In genomic region chr10:59221473-59222270, GRCm38 (mm10) we compare ENCODE assay signal across 1 mouse cellular context.
TF ChIP-seq lines count a peak whose summit lies in the region.

Sept10 (minus strand) TSS chr10:59221847.
Sowahc (plus strand) TSS chr10:59221953.

TF ChIP-seq in CH12.LX, 34 proteins besides CTCF, POLR2A, EP300 and RAD21 (continued from another document):
- TF ChIP-seq ZKSCAN1 (IDR thresholded peaks at IDR 0.05; ENCODE audit: borderline replicate concordance, low read depth, low read length) (no peak), SMC3 (IDR thresholded peaks at IDR 0.05; ENCODE audit: low read depth, low read length) (no peak), USF1 (IDR thresholded peaks at IDR 0.05; ENCODE audit: low read depth, low read length) (no peak), MAX (IDR thresholded peaks at IDR 0.05; ENCODE audit: low read length) (peak; percentile 16; the same call in 1 of the 2 replicates), USF2 (conservative IDR thresholded peaks at IDR 0.05; ENCODE audit: low read depth, low read length) (no peak), HCFC1 (IDR thresholded peaks at IDR 0.05; ENCODE audit: low read depth, low read length) (peak; percentile 70), MXI1 (IDR thresholded peaks at IDR 0.05; ENCODE audit: low read depth, low read length) (no peak; the same call in none of the 2 replicates), MAZ (IDR thresholded peaks at IDR 0.05; ENCODE audit: low read depth, low read length) (peak; percentile 80), CHD2 (IDR thresholded peaks at IDR 0.05; ENCODE audit: low read length) (peak; percentile 93), CHD1 (IDR thresholded peaks at IDR 0.05; ENCODE audit: low read depth, low read length) (no peak), PAX5 (IDR thresholded peaks at IDR 0.05; ENCODE audit: low read length) (no peak), GABPA (IDR thresholded peaks at IDR 0.05; ENCODE audit: insufficient replicate concordance, low read depth, low read length) (no peak), TBP (conservative IDR thresholded peaks at IDR 0.05; ENCODE audit: low read depth, low read length) (peak; percentile 89), BHLHE40 (IDR thresholded peaks at IDR 0.05; ENCODE audit: low read depth, low read length) (peak; percentile 65), MAFK (IDR thresholded peaks at IDR 0.05; ENCODE audit: insufficient replicate concordance, low read length) (no peak), NRF1 (IDR thresholded peaks at IDR 0.05; ENCODE audit: low read depth, low read length) (no peak; the same call in 1 of the 2 replicates), E2F4 (IDR thresholded peaks at IDR 0.05; ENCODE audit: insufficient replicate concordance, low read depth, low read length) (no peak), NELFE (IDR thresholded peaks at IDR 0.05; ENCODE audit: low read depth, low read length) (peak; percentile 98), IRF4 (IDR thresholded peaks at IDR 0.05; ENCODE audit: low read depth, low read length) (peak; percentile 2; the same call in 1 of the 2 replicates)
TF ChIP-seq in CH12.LX: peak in this region for 17.
